Mouse (Mus musculus) ES-E14 (cell line): ENCODE results near the gene Cdk17. TPM values are rescaled to one million over a fixed set of nuclear protein-coding genes. Genes with fewer than 3 reads are reported as not detected.

ENCODE experiments used
- DNase-seq: peaks from one replicate; pipeline ENCODE4 v3.0.0-alpha.2; 2013; ENCODE audit warnings: low read depth, low spot score
- H3K27ac ChIP-seq: 2 replicates; pipeline ENCODE4 v1.5.1; 2012; ENCODE audit warnings: low read depth, mild to moderate bottlenecking, low read length, moderate library complexity, mixed read lengths; ENCODE audit not compliant: poor library complexity, insufficient read depth, severe bottlenecking
- H3K36me3 ChIP-seq: 2 replicates; pipeline ENCODE4 v1.6.1; 2012; ENCODE audit warnings: mild to moderate bottlenecking, low read length, moderate library complexity, mixed read lengths; ENCODE audit not compliant: control insufficient read depth, poor library complexity, insufficient read depth, severe bottlenecking
- H3K4me1 ChIP-seq, 2 experiments: fragments of 150-350 bp in 1 of 2; sonication (generic) in 1 of 2; 2 replicates each; pipeline ENCODE4 v1.6.1; 2012; ENCODE audit warnings: low read length in 2 of 2, mild to moderate bottlenecking in 1 of 2, mixed read lengths in 1 of 2; ENCODE audit not compliant: control insufficient read depth in 2 of 2, insufficient read depth in 2 of 2, poor library complexity in 1 of 2
- H3K4me3 ChIP-seq, 2 experiments: fragments of 150-350 bp in 1 of 2; sonication (generic) in 1 of 2; 2 replicates each; pipeline ENCODE4 v1.5.1; 2012; ENCODE audit warnings: low read length in 2 of 2, low read depth in 1 of 2, mild to moderate bottlenecking in 1 of 2, mixed read lengths in 1 of 2; ENCODE audit not compliant: insufficient read depth in 1 of 2, poor library complexity in 1 of 2, severe bottlenecking in 1 of 2
- H3K9ac ChIP-seq: 2 replicates; pipeline ENCODE4 v1.6.1; 2012; ENCODE audit warnings: low read depth, mild to moderate bottlenecking, low read length, mixed read lengths; ENCODE audit not compliant: poor library complexity, insufficient read depth, severe bottlenecking
- H3K9me3 ChIP-seq: fragments of 150-350 bp; sonication (generic); 2 replicates; pipeline ENCODE4 v1.6.1; 2012; ENCODE audit warnings: low read depth, mild to moderate bottlenecking, low read length; ENCODE audit not compliant: control insufficient read depth, insufficient read depth
- CHD2 ChIP-seq: IDR thresholded peaks from 2 replicates; pipeline ENCODE4 v1.6.1; 2014; ENCODE audit warnings: mild to moderate bottlenecking, low read depth, low read length, inconsistent platforms
- HCFC1 ChIP-seq: IDR thresholded peaks from 2 replicates; pipeline ENCODE4 v1.6.1; 2012; ENCODE audit warnings: low read length, inconsistent platforms, borderline replicate concordance; ENCODE audit not compliant: insufficient read depth
- MAFK ChIP-seq: IDR thresholded peaks from 2 replicates; pipeline ENCODE4 v1.6.1; 2014; ENCODE audit warnings: mild to moderate bottlenecking, low read depth, low read length, inconsistent platforms; ENCODE audit not compliant: insufficient read depth
- ZC3H11A ChIP-seq: IDR thresholded peaks from 2 replicates; pipeline ENCODE4 v1.6.1; 2012; ENCODE audit warnings: low read depth, mild to moderate bottlenecking, inconsistent platforms, low read length, borderline replicate concordance
- ZNF384 ChIP-seq: IDR thresholded peaks from 2 replicates; pipeline ENCODE4 v1.6.1; 2012; ENCODE audit warnings: low read depth, low read length, inconsistent platforms
- in situ Hi-C, 2 experiments: fragments of 600-800 bp; cut with MboI; formaldehyde crosslinking; loops; one replicate each; pipeline ENCODE4 v1.15.1; 2025; ENCODE audit warnings: low sequenced_read_pairs in 2 of 2, inconsistent platforms in 1 of 2; ENCODE audit not compliant: unreplicated experiment in 2 of 2
- total RNA-seq: library from RNA; depleted of rRNA; stranded (reverse); fragments of 300-350 nt; gene quantifications from 2 replicates; pipeline ENCODE4 v1.2.3, GENCODE M21; 2012

The Cdk17 gene
- total RNA-seq, 1 experiment, result 28.0 TPM

- Histone ChIP-seq H3K4me1 (peaks cover 0 to 16% of the 10 kb centered on the region in 2 experiments; a peak in 2 of 4 replicates), H3K9ac (no peak overlapping the region), H3K27ac (no peak overlapping the region), H3K36me3 (no peaks in the 10 kb centered on the region), H3K4me3 (no peak overlapping the region), H3K9me3 (no peaks in the 10 kb centered on the region)
- in situ Hi-C loops, result no loop called here
- TF ChIP-seq ZNF384 (no peak), MAFK (no peak), ZC3H11A (no peak), HCFC1 (no peak)
- no peak for DNase-seq
These were observed 113.6 kb downstream of the Cdk17 start for GRCm38 (mm10) chr10:93274277-93274696.

- peak overlapping the region in 1 of 2 experiments; percentile 28; a peak in 1 of 4 replicates for H3K4me3 ChIP-seq
- no peaks in the 10 kb centered on the region for H3K9me3 ChIP-seq
- DNase-seq, result no peak
- peaks cover 0 to 16% of the 10 kb centered on the region in 2 experiments; a peak in 2 of 4 replicates for H3K4me1 ChIP-seq
- TF ChIP-seq HCFC1, result no peak
- no peak for TF ChIP-seq CHD2
- TF ChIP-seq MAFK, result no peak
- TF ChIP-seq ZNF384, result no peak
- TF ChIP-seq ZC3H11A, result no peak
- no peak overlapping the region for H3K27ac ChIP-seq
- no peaks in the 10 kb centered on the region for H3K36me3 ChIP-seq
- in situ Hi-C loops, result no loop called here
- peak overlapping the region; percentile 8; the same call in 1 of the 2 replicates for H3K9ac ChIP-seq
These were observed 114.8 kb downstream of the Cdk17 start for GRCm38 (mm10) chr10:93275212-93276136.

GRCm38 (mm10) chr10:93276349-93276763, 115.7 kb downstream of the Cdk17 start:
- Histone ChIP-seq H3K36me3 (no peaks in the 10 kb centered on the region), H3K9ac (no peak overlapping the region), H3K4me1 (peaks cover 0 to 16% of the 10 kb centered on the region in 2 experiments; a peak in 2 of 4 replicates), H3K4me3 (0 out of 4 replicates have a peak overlapping the region, but pooled peaks have one; percentile 3 to 4), H3K27ac (no peak overlapping the region), H3K9me3 (no peaks in the 10 kb centered on the region)
- DNase-seq, result no peak
- in situ Hi-C loops, result no loop called here
- no peak for TF ChIP-seq HCFC1
- TF ChIP-seq ZNF384, result no peak
- TF ChIP-seq ZC3H11A, result no peak
- TF ChIP-seq MAFK, result no peak
- no peak for TF ChIP-seq CHD2

- Histone ChIP-seq H3K27ac (no peak overlapping the region), H3K4me3 (no peak overlapping the region), H3K9ac (no peak overlapping the region), H3K9me3 (no peaks in the 10 kb centered on the region), H3K36me3 (no peaks in the 10 kb centered on the region), H3K4me1 (peaks cover 0 to 16% of the 10 kb centered on the region in 2 experiments; a peak in 2 of 4 replicates)
- TF ChIP-seq MAFK (no peak), ZNF384 (no peak), CHD2 (no peak), HCFC1 (no peak), ZC3H11A (no peak)
- in situ Hi-C loops, result no loop called here
- DNase-seq, result no peak
These were observed 116.2 kb downstream of the Cdk17 start for GRCm38 (mm10) chr10:93276857-93277256.
